16 mouse cellular contexts compared by ENCODE assay signal in the genomic region with DNA sequence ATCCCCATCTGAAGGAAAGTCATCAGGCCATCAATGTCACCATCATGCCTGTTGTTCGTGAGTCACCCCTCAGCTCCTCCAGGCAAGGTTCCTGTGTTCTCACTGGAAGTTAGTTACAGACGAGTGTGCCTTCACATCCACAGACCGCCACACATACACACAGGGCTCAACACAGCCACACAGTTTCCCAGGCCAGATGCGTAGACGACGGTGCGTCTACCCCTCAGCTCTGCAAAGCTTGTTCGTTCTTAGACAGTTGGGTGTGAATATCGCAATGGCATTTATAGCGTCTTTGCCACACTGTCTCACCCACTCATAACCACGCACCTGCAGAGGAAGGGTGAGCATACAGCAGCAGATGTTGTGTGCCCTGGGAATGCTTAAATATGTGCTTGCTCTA. TPM values are rescaled to one million over a fixed set of nuclear protein-coding genes. Genes with fewer than 3 reads are reported as not detected.
DNase-seq lines count a peak whose midpoint lies in the region; ATAC-seq lines count a peak whose summit lies in the region.
"Had no signal": no experiment of that assay in that cellular context is flagged by ENCODE, and none has a peak within 500 bp of the region (broad histone marks: within the 10 kb centered on the region; RNA-seq: fewer than 3 reads in every experiment).

No protein-coding gene starts in this region.

- DNase-seq in CD4-positive, CD25-positive, alpha-beta regulatory T cell, adult 2 months (ENCODE audit: low read depth, low spot score), result peak; percentile 26
- peak; percentile 71 for DNase-seq in right cerebral cortex, adult 18-20 months
- DNase-seq in right cerebral cortex, postnatal 4 days, result no peak
- peak; percentile 29 to 69 for DNase-seq in left cerebral cortex, postnatal 14 days (ENCODE audit: low spot score in 2 of 2)
- peak; percentile 23 for DNase-seq in thymus, postnatal 4 days
- DNase-seq in kidney, postnatal 4 days, result no peak
- DNase-seq in layer of hippocampus, postnatal 25 days (ENCODE audit: extremely low spot score in 1 of 2, low spot score in 1 of 2), result no peak
- DNase-seq: cerebellum, adult 18-20 months; gastrocnemius, adult 2 months; heart, adult 2 months; kidney, adult 11 months; kidney, postnatal 36 days had no signal

- ATAC-seq in CD4-positive, CD25-positive, alpha-beta regulatory T cell, adult 4 months, result no peak
- ATAC-seq: liver, embryonic 12.5 days; midbrain, embryonic 15.5 days; Patski had no signal

- intact Hi-C loops in left cerebral cortex, postnatal 14 days (cut with DNase I), result loop anchor here (10.0 kb wide), 1 partner anchor 291 kb away; no protein-coding TSS in a partner anchor

RNA-seq across cellular contexts. Expression of a gene that starts 12.3 kb away (rescaled TPM):
- 10 to 100 TPM; 37.9 to 54.0 TPM for polyA plus RNA-seq in CD4-positive, CD25-positive, alpha-beta regulatory T cell, adult 4 months (2017; shearing (Covaris generic))
- 10 to 100 TPM; 19.5 to 21.3 TPM for total RNA-seq in left cerebral cortex, postnatal 14 days (2021)
- 10 to 100 TPM; 20.9 to 22.4 TPM for total RNA-seq in layer of hippocampus, postnatal 25 days (2021)

RNA-seq across cellular contexts. Expression of a gene that starts 37.0 kb away (rescaled TPM):
- 1 to 10 TPM in 1 of 2 experiments, under 1 TPM in 1; 0.20 to 1.1 TPM for polyA plus RNA-seq in CD4-positive, CD25-positive, alpha-beta regulatory T cell, adult 4 months (2017; shearing (Covaris generic))
- 1 to 10 TPM; 1.6 to 2.6 TPM for total RNA-seq in left cerebral cortex, postnatal 14 days (2021)
- 1 to 10 TPM; 1.9 to 2.3 TPM for total RNA-seq in layer of hippocampus, postnatal 25 days (2021)

RNA-seq across cellular contexts. Expression of a gene that starts 38.6 kb away (rescaled TPM):
- polyA plus RNA-seq in CD4-positive, CD25-positive, alpha-beta regulatory T cell, adult 4 months (2017; shearing (Covaris generic)), result under 1 TPM; 0.29 to 0.30 TPM
- 10 to 100 TPM; 14.1 to 14.9 TPM for total RNA-seq in left cerebral cortex, postnatal 14 days (2021)
- 1 to 10 TPM; 8.0 to 8.7 TPM for total RNA-seq in layer of hippocampus, postnatal 25 days (2021)

Comparison
In these comparisons a context has a peak if more than half of its experiments do, and no peak if none do; other contexts are left out.
1. DNase-seq: peak in CD4-positive, CD25-positive, alpha-beta regulatory T cell, adult 2 months (single experiment), right cerebral cortex, adult 18-20 months (single experiment), left cerebral cortex, postnatal 14 days (2 of 2) and thymus, postnatal 4 days (single experiment); none in right cerebral cortex, postnatal 4 days (single experiment), kidney, postnatal 4 days (0 of 2) and layer of hippocampus, postnatal 25 days (0 of 2).